Mouse (Mus musculus) MEL-GATA-1-ER (cell line): ENCODE results near the gene Prep.
"Not testable (repeated sequence)": the region's sequence is repeated elsewhere in the genome, so short reads cannot be mapped to it uniquely, and the experiment has no call there.

ENCODE experiments used
- DNase-seq: peaks from one replicate; pipeline ENCODE4 v3.0.0-alpha.2; 2012; ENCODE audit warnings: low read depth; ENCODE audit errors: extremely low read depth

Prep gene

GRCm38 (mm10) chr10:45177798-45178197 is 110.8 kb downstream of the Prep start, which contains the start of gene Popdc3:
TSS of gene Popdc3 (plus strand) at chr10:45178098.
- DNase-seq = not testable (repeated sequence)

GRCm38 (mm10) chr10:45180677-45181326 is 113.8 kb downstream of the Prep start:
- no peak for DNase-seq

GRCm38 (mm10) chr10:45181344-45181743 is 114.3 kb downstream of the Prep start:
- no peak for DNase-seq

GRCm38 (mm10) chr10:45185457-45185856 is 118.5 kb downstream of the Prep start:
- no peak for DNase-seq

- DNase-seq = no peak
Measured at GRCm38 (mm10) chr10:45193330-45194310, 126.6 kb downstream of the Prep start.

GRCm38 (mm10) chr10:45194531-45194930 is 127.5 kb downstream of the Prep start:
- no peak for DNase-seq

GRCm38 (mm10) chr10:45204582-45204981 is 137.6 kb downstream of the Prep start:
- no peak for DNase-seq

GRCm38 (mm10) chr10:45210201-45210600 is 143.2 kb downstream of the Prep start:
- no peak for DNase-seq

- no peak for DNase-seq
Measured at GRCm38 (mm10) chr10:45216676-45217075, 149.7 kb downstream of the Prep start.
